Mouse (Mus musculus) induced T-regulatory cell, adult 2 months (primary cell): Measurements from ENCODE around the gene Paox.

Experiments used
- DNase-seq: peaks from one replicate; pipeline ENCODE4 v3.0.0-alpha.2; 2012; ENCODE audit warnings: low read depth

The Paox gene

GRCm38 (mm10) chr7:140172936-140173335 is 57.3 kb downstream of the Paox start, which contains the start of gene Olfr523:
Olfr523 (plus strand) TSS chr7:140173217.
- DNase-seq, result no peak

GRCm38 (mm10) chr7:140179176-140179575 is 63.6 kb downstream of the Paox start:
- no peak for DNase-seq

- no peak for DNase-seq
Measured at GRCm38 (mm10) chr7:140180692-140181091, 65.1 kb downstream of the Paox start.

- DNase-seq, result no peak
Measured at GRCm38 (mm10) chr7:140184206-140184605, 68.6 kb downstream of the Paox start.
